ENCODE assay signal across 7 mouse cellular contexts in genomic region chr8:85452328-85452727, GRCm38 (mm10). TPM values are rescaled to one million over a fixed set of nuclear protein-coding genes. Genes with fewer than 3 reads are reported as not detected.
DNase-seq lines count a peak whose midpoint lies in the region; ATAC-seq and TF ChIP-seq lines count a peak whose summit lies in the region.

No protein-coding gene starts in this region.

- no peak overlapping the region for H3K9ac ChIP-seq in embryonic facial prominence, embryonic 15.5 days

- ATAC-seq in embryonic facial prominence, embryonic 15.5 days (ENCODE audit: insufficient number of reproducible peaks, low FRiP score, low TSS enrichment, low read depth) = peak; percentile 32; the same call in 1 of the 2 replicates

- peak overlapping the region; percentile 41 for H3K4me2 ChIP-seq in embryonic facial prominence, embryonic 15.5 days (replicated peaks)

- H3K36me3 ChIP-seq in embryonic facial prominence, embryonic 15.5 days = no peaks in the 10 kb centered on the region

- H3K27me3 ChIP-seq in embryonic facial prominence, embryonic 15.5 days = no peaks in the 10 kb centered on the region

- no peak for DNase-seq in layer of hippocampus, adult 2 months (ENCODE audit: low spot score in 2 of 2)
- DNase-seq in layer of hippocampus, adult 11-12 months (ENCODE audit: low spot score) = no peak
- peak; percentile 32 for DNase-seq in induced T-regulatory cell, adult 2 months (ENCODE audit: low read depth)
- peak; percentile 41 for DNase-seq in naive thymus-derived CD4-positive, alpha-beta T cell, adult 2 months (ENCODE audit: low read depth)
- no peak for DNase-seq in urinary bladder, postnatal 10 days (ENCODE audit: low spot score)
- DNase-seq in layer of hippocampus, adult 18-20 months (ENCODE audit: low spot score in 2 of 2) = no peak

- 16% methylated on average over 14 of the region's 14 CpGs for WGBS in embryonic facial prominence, embryonic 15.5 days

- peak overlapping the region; percentile 32; the same call in 1 of the 2 replicates for H3K27ac ChIP-seq in layer of hippocampus, adult 2 months
- H3K27ac ChIP-seq in embryonic facial prominence, embryonic 15.5 days (replicated peaks) = no peak overlapping the region; the same call in 1 of the 2 replicates

- H3K4me1 ChIP-seq in embryonic facial prominence, embryonic 15.5 days = peaks cover 5% of the 10 kb centered on the region; the same call in 1 of the 2 replicates

- no peak for TF ChIP-seq CTCF in layer of hippocampus, adult 2 months (conservative IDR thresholded peaks at IDR 0.05)

- H3K9me3 ChIP-seq in embryonic facial prominence, embryonic 15.5 days (replicated peaks) = no peaks in the 10 kb centered on the region

- H3K4me3 ChIP-seq in layer of hippocampus, adult 2 months = no peak overlapping the region
- peak overlapping the region; percentile 11; the same call in 1 of the 2 replicates for H3K4me3 ChIP-seq in embryonic facial prominence, embryonic 15.5 days (replicated peaks)

RNA-seq across cellular contexts. Expression of gene 4921524J17Rik, which starts 19.7 kb away (rescaled TPM):
- 10 to 100 TPM; 16.5 to 17.7 TPM for total RNA-seq in layer of hippocampus, adult 2 months (2021)
- 47.9 and 50.8 TPM in 2 replicates for polyA plus RNA-seq in embryonic facial prominence, embryonic 15.5 days (2015; fragmentation: Nextera tagmentation; extraction: Ambion mirVana)
- 10 to 100 TPM; 13.6 to 16.9 TPM for total RNA-seq in layer of hippocampus, adult 18-20 months (2021)

RNA-seq across cellular contexts. Expression of gene Gpt2, which starts 40.0 kb away (rescaled TPM):
- 10 to 100 TPM; 70.9 to 88.3 TPM for total RNA-seq in layer of hippocampus, adult 2 months (2021)
- 32.2 and 34.2 TPM in 2 replicates for polyA plus RNA-seq in embryonic facial prominence, embryonic 15.5 days (2015; fragmentation: Nextera tagmentation; extraction: Ambion mirVana)
- total RNA-seq in layer of hippocampus, adult 18-20 months (2021) = 10 to 100 TPM; 86.8 to 90.7 TPM

Comparison
In these comparisons a context has a peak if more than half of its experiments do, and no peak if none do; other contexts are left out.
1. DNase-seq: peak in induced T-regulatory cell, adult 2 months (single experiment) and naive thymus-derived CD4-positive, alpha-beta T cell, adult 2 months (single experiment); none in layer of hippocampus, adult 2 months (0 of 2), layer of hippocampus, adult 11-12 months (single experiment), urinary bladder, postnatal 10 days (single experiment) and layer of hippocampus, adult 18-20 months (0 of 2).